Mouse (Mus musculus) sigmoid colon, adult 10 weeks (tissue): Measurements from ENCODE around the gene Rab8b. TPM values are rescaled to one million over a fixed set of nuclear protein-coding genes. Genes with fewer than 3 reads are reported as not detected.

Experiments
- polyA plus RNA-seq: library from polyadenylated mRNA; stranded (reverse); fragments of 350-450 nt; fragmentation: Illumina TruSeq; extraction: RNeasy Lipid Tissue Mini Kit (QIAGEN cat#74804); gene quantifications from one replicate; pipeline ENCODE4 v1.2.3, GENCODE M21; 2014; ENCODE audit warnings: low read depth, low replicate concordance

The Rab8b gene
- polyA plus RNA-seq: 37.1 TPM

GRCm38 (mm10) chr9:66919382-66919971 is at the start of gene Rab8b:
Gene Rab8b, minus strand, starts transcription at chr9:66919687.

GRCm38 (mm10) chr9:66945647-66946641 is 26.5 kb upstream of the Rab8b start, which contains the start of gene Rps27l:
Gene Rps27l, plus strand, starts transcription at chr9:66946086.

GRCm38 (mm10) chr9:66834318-66835096 is 85.0 kb downstream of the Rab8b start, which contains the start of gene Aph1c:
Gene Aph1c, minus strand, starts transcription at chr9:66834726.

GRCm38 (mm10) chr9:66796739-66797138 is 122.7 kb downstream of the Rab8b start, which contains the start of gene Gm10647:
Gene Gm10647, plus strand, starts transcription at chr9:66797039.

GRCm38 (mm10) chr9:66795464-66796324 is 123.8 kb downstream of the Rab8b start, which contains the start of gene Aph1b:
Gene Aph1b, minus strand, starts transcription at chr9:66795490.

Other genes starting within 250 kb of the Rab8b start
- gene Car12, start 206.0 kb downstream of the Rab8b start, polyA plus RNA-seq: 25.1 TPM
- 18.3 TPM for gene Aph1b, start 124.2 kb downstream of the Rab8b start, polyA plus RNA-seq
- 1.8 TPM for gene Gm10647, start 122.6 kb downstream of the Rab8b start, polyA plus RNA-seq
- 1.4 TPM for gene Aph1c, start 85.0 kb downstream of the Rab8b start, polyA plus RNA-seq
- gene Rps27l, start 26.4 kb upstream of the Rab8b start, polyA plus RNA-seq: 517 TPM
- 23.6 TPM for gene Lactb, start 55.8 kb upstream of the Rab8b start, polyA plus RNA-seq
- 1,680 TPM for gene Tpm1, start 129.7 kb upstream of the Rab8b start, polyA plus RNA-seq